Mouse (Mus musculus) retina, postnatal 7 days (tissue): ENCODE results near the gene Cst13.
"Not testable (repeated sequence)": the region's sequence is repeated elsewhere in the genome, so short reads cannot be mapped to it uniquely, and the experiment has no call there.

Experiments used
- DNase-seq: peaks from one replicate; pipeline ENCODE4 v3.0.0-alpha.2; 2012; ENCODE audit warnings: low read depth, low spot score

Cst13 gene

GRCm38 (mm10) chr2:148819909-148820308 is at the start of gene Cst13:
Gene Cst13 (plus strand): TSS chr2:148820081.
- no peak for DNase-seq

GRCm38 (mm10) chr2:148771397-148771796 is 48.5 kb upstream of the Cst13 start, which contains the start of gene Cst11:
Gene Cst11 (minus strand): TSS chr2:148771497.
- DNase-seq, result not testable (repeated sequence)

- no peak for DNase-seq
These were observed 38.2 kb upstream of the Cst13 start, which contains the start of gene 8030411F24Rik for GRCm38 (mm10) chr2:148781709-148782108. Gene 8030411F24Rik (plus strand): TSS chr2:148782009.

GRCm38 (mm10) chr2:148789142-148789541 is 30.7 kb upstream of the Cst13 start, which contains the start of gene Cst12:
Gene Cst12 (plus strand): TSS chr2:148789361.
- no peak for DNase-seq

GRCm38 (mm10) chr2:148798485-148798884 is 21.4 kb upstream of the Cst13 start, which contains the start of gene Cst8:
Gene Cst8 (plus strand): TSS chr2:148798785.
- DNase-seq, result no peak

GRCm38 (mm10) chr2:148801491-148801921 is 18.4 kb upstream of the Cst13 start:
- DNase-seq, result no peak

GRCm38 (mm10) chr2:148806696-148807095 is 13.2 kb upstream of the Cst13 start:
- no peak for DNase-seq

GRCm38 (mm10) chr2:148825986-148826385 is 6.1 kb downstream of the Cst13 start:
- no peak for DNase-seq

- no peak for DNase-seq
These were observed 15.0 kb downstream of the Cst13 start, which contains the start of gene Cst9 for GRCm38 (mm10) chr2:148834912-148835311. Gene Cst9 (plus strand): TSS chr2:148835147.

GRCm38 (mm10) chr2:148838075-148838777 is 18.3 kb downstream of the Cst13 start:
- no peak for DNase-seq

GRCm38 (mm10) chr2:148839224-148839623 is 19.3 kb downstream of the Cst13 start:
- DNase-seq, result no peak

- peak; percentile 67 for DNase-seq
These were observed 31.4 kb downstream of the Cst13 start for GRCm38 (mm10) chr2:148851116-148851906.

- DNase-seq, result no peak
These were observed 36.9 kb downstream of the Cst13 start for GRCm38 (mm10) chr2:148856630-148857400.

GRCm38 (mm10) chr2:148857506-148857905 is 37.6 kb downstream of the Cst13 start:
- no peak for DNase-seq

GRCm38 (mm10) chr2:148860993-148861392 is 41.1 kb downstream of the Cst13 start:
- DNase-seq, result no peak

GRCm38 (mm10) chr2:148861693-148862092 is 41.8 kb downstream of the Cst13 start:
- no peak for DNase-seq

GRCm38 (mm10) chr2:148864966-148865365 is 45.1 kb downstream of the Cst13 start, which contains the start of gene 9230104L09Rik:
Gene 9230104L09Rik (minus strand): TSS chr2:148865038.
- no peak for DNase-seq

GRCm38 (mm10) chr2:148868959-148869358 is 49.1 kb downstream of the Cst13 start:
- DNase-seq, result no peak

- DNase-seq, result no peak
These were observed 50.6 kb downstream of the Cst13 start for GRCm38 (mm10) chr2:148870526-148870925.

GRCm38 (mm10) chr2:148872860-148873259 is 53.0 kb downstream of the Cst13 start:
- no peak for DNase-seq

GRCm38 (mm10) chr2:148874224-148874616 is 54.3 kb downstream of the Cst13 start:
- no peak for DNase-seq
